ENCODE assay signal across 29 mouse cellular contexts in the genomic region with DNA sequence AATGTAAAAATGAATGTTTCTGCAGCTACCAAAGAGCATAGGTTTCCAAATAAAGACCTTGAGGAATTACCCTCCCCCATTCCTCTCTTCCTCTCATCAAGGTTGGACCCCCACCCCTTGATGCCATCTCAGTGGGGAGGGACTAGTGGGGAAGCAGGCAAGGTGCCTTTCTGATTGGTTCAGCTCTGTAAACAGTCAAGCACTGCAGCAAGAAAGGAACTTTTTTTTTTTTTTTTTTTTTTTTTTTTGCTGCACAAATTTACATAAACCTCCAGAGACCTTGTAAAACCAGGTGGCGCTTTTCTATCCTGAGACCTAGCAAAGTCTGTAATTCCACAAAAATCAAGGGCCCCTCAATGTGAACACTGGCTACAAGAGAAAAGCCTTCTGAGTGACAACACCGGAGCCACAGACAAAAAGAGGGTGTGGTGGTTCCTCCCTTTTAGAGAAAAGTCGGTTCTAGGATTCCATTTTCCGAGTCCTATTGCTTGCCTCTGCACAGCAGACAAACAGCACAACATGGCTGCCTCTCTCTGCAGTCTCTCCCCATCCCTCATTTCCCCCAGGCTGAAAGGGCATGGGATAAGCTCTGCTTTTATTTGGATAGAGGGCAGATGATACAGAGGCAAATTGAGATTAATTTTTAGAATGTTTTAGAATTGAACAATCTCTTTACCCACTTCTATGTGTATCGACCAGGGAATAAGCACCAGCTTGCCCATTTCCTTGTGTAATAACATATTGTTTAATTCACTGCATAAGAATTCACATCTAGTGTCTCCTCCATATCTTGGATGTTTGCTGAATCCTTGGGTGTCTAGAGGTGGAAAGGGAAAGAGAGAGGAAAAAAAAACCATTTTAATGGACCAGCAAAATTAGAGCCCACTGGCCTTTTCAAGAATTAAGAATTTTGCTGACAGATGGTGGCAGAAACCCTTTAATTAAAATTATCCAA. TPM values are rescaled to one million over a fixed set of nuclear protein-coding genes. Genes with fewer than 3 reads are reported as not detected.
DNase-seq lines count a peak whose midpoint lies in the region; ATAC-seq lines count a peak whose summit lies in the region.
"Had no signal": no experiment of that assay in that cellular context is flagged by ENCODE, and none has a peak within 500 bp of the region (broad histone marks: within the 10 kb centered on the region; RNA-seq: fewer than 3 reads in every experiment).

No protein-coding gene starts in this region.

- no peaks in the 10 kb centered on the region for H3K36me3 ChIP-seq in intestine, embryonic 14.5 days (ENCODE audit: control insufficient read depth, insufficient read depth, low read length)
- H3K36me3 ChIP-seq in intestine, embryonic 15.5 days, result no peaks in the 10 kb centered on the region
- no peaks in the 10 kb centered on the region for H3K36me3 ChIP-seq in limb, embryonic 12.5 days
- H3K36me3 ChIP-seq: heart, embryonic 15.5 days; midbrain, embryonic 12.5 days had no signal

- no peak overlapping the region for H3K4me3 ChIP-seq in intestine, embryonic 14.5 days (ENCODE audit: low read depth, low read length)
- H3K4me3 ChIP-seq in intestine, embryonic 15.5 days (replicated peaks), result no peak overlapping the region
- H3K4me3 ChIP-seq in limb, embryonic 12.5 days (replicated peaks), result no peak overlapping the region
- H3K4me3 ChIP-seq: heart, adult 2 months; heart, embryonic 15.5 days; midbrain, embryonic 12.5 days had no signal

- peak; percentile 59 for DNase-seq in intestine, embryonic 14.5 days (ENCODE audit: low spot score)
- peak; percentile 36 for DNase-seq in testis, postnatal 10 days (ENCODE audit: low spot score)
- no peak for DNase-seq in testis, postnatal 14 days (ENCODE audit: low spot score)
- no peak for DNase-seq in frontal cortex, postnatal 14 days (ENCODE audit: low spot score in 2 of 2)
- no peak for DNase-seq in cerebellum, adult 8-10 months
- DNase-seq in layer of hippocampus, postnatal 14 days (ENCODE audit: low spot score in 2 of 2), result no peak
- DNase-seq: adrenal gland, postnatal 14 days; cerebellum, adult 11 months; cerebellum, postnatal 25 days; embryo, embryonic 11 days; gastrocnemius, postnatal 25 days; heart, adult 2 months; heart, postnatal 4 days; right cerebral cortex, postnatal 4 days had no signal

- WGBS in intestine, embryonic 14.5 days, result 21% methylated on average over 5 of the region's 5 CpGs
- WGBS in intestine, embryonic 15.5 days, result 29% methylated on average over 5 of the region's 5 CpGs
- 10% methylated on average over 5 of the region's 5 CpGs for WGBS in limb, embryonic 12.5 days

- ATAC-seq in intestine, embryonic 14.5 days (replicated peaks; ENCODE audit: low FRiP score, low TSS enrichment, low read depth), result no peak
- ATAC-seq in intestine, embryonic 15.5 days, result no peak
- ATAC-seq in limb, embryonic 12.5 days (ENCODE audit: insufficient number of reproducible peaks, insufficient read depth, low FRiP score, low TSS enrichment, low read depth), result no peak
- ATAC-seq: hindbrain, postnatal 0 days; Patski had no signal

- H3K4me1 ChIP-seq in intestine, embryonic 14.5 days (replicated peaks; ENCODE audit: control insufficient read depth, insufficient read depth, low read length), result no peaks in the 10 kb centered on the region
- peaks cover 4% of the 10 kb centered on the region; the same call in 1 of the 2 replicates for H3K4me1 ChIP-seq in intestine, embryonic 15.5 days (replicated peaks)
- peaks cover 37% of the 10 kb centered on the region for H3K4me1 ChIP-seq in limb, embryonic 12.5 days (replicated peaks)

- H3K4me2 ChIP-seq in intestine, embryonic 14.5 days (ENCODE audit: low read length), result no peak overlapping the region
- no peak overlapping the region for H3K4me2 ChIP-seq in intestine, embryonic 15.5 days (replicated peaks)
- peak overlapping the region; percentile 16; the same call in 1 of the 2 replicates for H3K4me2 ChIP-seq in limb, embryonic 12.5 days
- H3K4me2 ChIP-seq: heart, embryonic 15.5 days; liver, embryonic 11.5 days; midbrain, embryonic 12.5 days had no signal

- H3K9me3 ChIP-seq in intestine, embryonic 14.5 days (ENCODE audit: control insufficient read depth, low read length), result no peaks in the 10 kb centered on the region
- no peaks in the 10 kb centered on the region for H3K9me3 ChIP-seq in intestine, embryonic 15.5 days
- H3K9me3 ChIP-seq in limb, embryonic 12.5 days, result no peaks in the 10 kb centered on the region
- H3K9me3 ChIP-seq: heart, embryonic 15.5 days; midbrain, embryonic 12.5 days had no signal

- no peak overlapping the region for H3K9ac ChIP-seq in intestine, embryonic 14.5 days (ENCODE audit: low read length)
- no peak overlapping the region for H3K9ac ChIP-seq in intestine, embryonic 15.5 days
- H3K9ac ChIP-seq in limb, embryonic 12.5 days (replicated peaks), result no peak overlapping the region
- H3K9ac ChIP-seq: heart, embryonic 15.5 days; midbrain, embryonic 12.5 days had no signal

- peaks cover 78% of the 10 kb centered on the region for H3K27me3 ChIP-seq in intestine, embryonic 14.5 days (replicated peaks; ENCODE audit: control insufficient read depth, insufficient read depth, low read length)
- peaks cover 60% of the 10 kb centered on the region for H3K27me3 ChIP-seq in intestine, embryonic 15.5 days (replicated peaks)
- peaks cover 84% of the 10 kb centered on the region for H3K27me3 ChIP-seq in limb, embryonic 12.5 days

- no peak overlapping the region for H3K27ac ChIP-seq in intestine, embryonic 14.5 days (ENCODE audit: low read depth)
- no peak overlapping the region for H3K27ac ChIP-seq in intestine, embryonic 15.5 days
- H3K27ac ChIP-seq in limb, embryonic 12.5 days, result no peak overlapping the region
- H3K27ac ChIP-seq: heart, adult 2 months; heart, embryonic 15.5 days; hindbrain, postnatal 0 days; macrophage; midbrain, embryonic 12.5 days had no signal

RNA-seq across cellular contexts. Expression of a gene that starts 2.0 kb away (rescaled TPM):
- polyA plus RNA-seq in intestine, embryonic 14.5 days (2014; fragmentation: Nextera tagmentation; extraction: Ambion mirVana), result 27.6 and 27.8 TPM in 2 replicates
- polyA plus RNA-seq in intestine, embryonic 15.5 days (2015; fragmentation: Nextera tagmentation; extraction: Ambion mirVana), result 18.8 and 19.2 TPM in 2 replicates
- 1.4 and 1.5 TPM in 2 replicates for polyA plus RNA-seq in limb, embryonic 12.5 days (2016; fragmentation: Nextera tagmentation; extraction: Ambion mirVana)
- not detected for total RNA-seq in layer of hippocampus, postnatal 14 days (2021)
- total RNA-seq: gastrocnemius, postnatal 25 days; heart, adult 2 months; layer of hippocampus, adult 8-10 months; left cerebral cortex, adult 18-20 months; left cerebral cortex, postnatal 36 days had no signal
- polyA plus RNA-seq: C2C12; frontal cortex, adult 2 months; macrophage; midbrain, embryonic 12.5 days had no signal

RNA-seq across cellular contexts. Expression of a gene that starts 2.0 kb away (rescaled TPM):
- polyA plus RNA-seq in intestine, embryonic 14.5 days (2014; fragmentation: Nextera tagmentation; extraction: Ambion mirVana), result 1.6 and 2.9 TPM in 2 replicates
- polyA plus RNA-seq in intestine, embryonic 15.5 days (2015; fragmentation: Nextera tagmentation; extraction: Ambion mirVana), result 1.2 and 1.6 TPM in 2 replicates
- polyA plus RNA-seq in limb, embryonic 12.5 days (2016; fragmentation: Nextera tagmentation; extraction: Ambion mirVana), result 0.55 and 0.78 TPM in 2 replicates
- total RNA-seq in layer of hippocampus, postnatal 14 days (2021), result not detected
- total RNA-seq: layer of hippocampus, adult 8-10 months; left cerebral cortex, adult 18-20 months; left cerebral cortex, postnatal 36 days had no signal
- polyA plus RNA-seq: C2C12; forebrain, embryonic 11.5 days; frontal cortex, adult 2 months; lung, embryonic 16.5 days; macrophage; midbrain, embryonic 12.5 days had no signal

RNA-seq across cellular contexts. Expression of a gene that starts 5.3 kb away (rescaled TPM):
- polyA plus RNA-seq in intestine, embryonic 14.5 days (2014; fragmentation: Nextera tagmentation; extraction: Ambion mirVana), result 6.1 and 8.4 TPM in 2 replicates
- polyA plus RNA-seq in intestine, embryonic 15.5 days (2015; fragmentation: Nextera tagmentation; extraction: Ambion mirVana), result 4.2 and 5.1 TPM in 2 replicates
- 7.5 and 7.8 TPM in 2 replicates for polyA plus RNA-seq in limb, embryonic 12.5 days (2016; fragmentation: Nextera tagmentation; extraction: Ambion mirVana)
- not detected for total RNA-seq in layer of hippocampus, postnatal 14 days (2021)
- total RNA-seq: layer of hippocampus, adult 8-10 months; left cerebral cortex, adult 18-20 months; left cerebral cortex, postnatal 36 days had no signal
- polyA plus RNA-seq: C2C12; forebrain, embryonic 11.5 days; hindbrain, postnatal 0 days; macrophage had no signal

RNA-seq across cellular contexts. Expression of a gene that starts 12.2 kb away (rescaled TPM):
- polyA plus RNA-seq in intestine, embryonic 14.5 days (2014; fragmentation: Nextera tagmentation; extraction: Ambion mirVana), result 3.9 and 6.8 TPM in 2 replicates
- 4.4 and 5.9 TPM in 2 replicates for polyA plus RNA-seq in intestine, embryonic 15.5 days (2015; fragmentation: Nextera tagmentation; extraction: Ambion mirVana)
- polyA plus RNA-seq in limb, embryonic 12.5 days (2016; fragmentation: Nextera tagmentation; extraction: Ambion mirVana), result 17.8 and 19.2 TPM in 2 replicates
- total RNA-seq in layer of hippocampus, postnatal 14 days (2021), result not detected
- total RNA-seq: hindbrain, postnatal 0 days; layer of hippocampus, adult 8-10 months; left cerebral cortex, adult 18-20 months; left cerebral cortex, postnatal 36 days had no signal
- polyA plus RNA-seq: C2C12; forebrain, embryonic 11.5 days; hindbrain, postnatal 0 days; macrophage; midbrain, embryonic 12.5 days had no signal

RNA-seq across cellular contexts. Expression of a gene that starts 16.8 kb away (rescaled TPM):
- 0.38 and 0.66 TPM in 2 replicates for polyA plus RNA-seq in intestine, embryonic 14.5 days (2014; fragmentation: Nextera tagmentation; extraction: Ambion mirVana)
- 0.55 and 0.73 TPM in 2 replicates for polyA plus RNA-seq in intestine, embryonic 15.5 days (2015; fragmentation: Nextera tagmentation; extraction: Ambion mirVana)
- polyA plus RNA-seq in limb, embryonic 12.5 days (2016; fragmentation: Nextera tagmentation; extraction: Ambion mirVana), result 0.38 and 0.51 TPM in 2 replicates
- total RNA-seq in layer of hippocampus, postnatal 14 days (2021), result not detected
- total RNA-seq: heart, postnatal 4 days; layer of hippocampus, adult 8-10 months; left cerebral cortex, adult 18-20 months; left cerebral cortex, postnatal 36 days had no signal
- polyA plus RNA-seq: C2C12; forebrain, embryonic 11.5 days; frontal cortex, adult 2 months; heart, embryonic 15.5 days; liver, embryonic 11.5 days; lung, embryonic 16.5 days; macrophage; midbrain, embryonic 12.5 days had no signal

Comparison
In these comparisons a context has a peak if more than half of its experiments do, and no peak if none do; other contexts are left out.
1. DNase-seq: peak in intestine, embryonic 14.5 days (single experiment) and testis, postnatal 10 days (single experiment); none in testis, postnatal 14 days (single experiment), frontal cortex, postnatal 14 days (0 of 2), cerebellum, adult 8-10 months (single experiment) and layer of hippocampus, postnatal 14 days (0 of 2).